Mouse (Mus musculus) neural tube, embryonic 11.5 days (tissue): ENCODE data around the gene Gm13090. TPM values are rescaled to one million over a fixed set of nuclear protein-coding genes. Genes with fewer than 3 reads are reported as not detected.
A peak's percentile ranks its signal among the peaks of the same experiment; 100 is the strongest.

Experiments used
- ATAC-seq: fragments of 200-750 bp; cut with Nextera tagmentation; 2 replicates; pipeline ENCODE4 v1.8.0; 2017; ENCODE audit warnings: moderate number of reproducible peaks, mild to moderate bottlenecking, moderate TSS enrichment, moderate library complexity; ENCODE audit not compliant: insufficient read depth, low FRiP score, low TSS enrichment
- DNase-seq: peaks from one replicate; pipeline ENCODE4 v3.0.0-alpha.2; 2015; ENCODE audit warnings: low spot score
- H3K27ac ChIP-seq: fragments of 300-500 bp; sonication (generic); 2 replicates; pipeline ENCODE4 v1.5.1; 2014; ENCODE audit warnings: low read depth, mild to moderate bottlenecking, low read length
- H3K27me3 ChIP-seq: fragments of 300-500 bp; sonication (generic); 2 replicates; pipeline ENCODE4 v1.6.1; 2014; ENCODE audit warnings: mild to moderate bottlenecking, low read length, mixed read lengths; ENCODE audit not compliant: control insufficient read depth, insufficient read depth
- H3K36me3 ChIP-seq: fragments of 300-500 bp; sonication (generic); 2 replicates; pipeline ENCODE4 v1.6.1; 2014; ENCODE audit warnings: mild to moderate bottlenecking, low read length, moderate library complexity, mixed read lengths; ENCODE audit not compliant: control insufficient read depth, insufficient read depth
- H3K4me1 ChIP-seq: fragments of 300-500 bp; sonication (generic); 2 replicates; pipeline ENCODE4 v1.6.1; 2014; ENCODE audit warnings: low read length, mixed read lengths; ENCODE audit not compliant: control insufficient read depth, insufficient read depth
- H3K4me2 ChIP-seq: fragments of 300-500 bp; sonication (generic); 2 replicates; pipeline ENCODE4 v1.6.1; 2014; ENCODE audit warnings: low read depth, mild to moderate bottlenecking, moderate library complexity
- H3K4me3 ChIP-seq: fragments of 300-500 bp; sonication (generic); 2 replicates; pipeline ENCODE4 v1.5.1; 2014; ENCODE audit warnings: low read depth, low read length
- H3K9ac ChIP-seq: fragments of 300-500 bp; sonication (generic); 2 replicates; pipeline ENCODE4 v1.6.1; 2014; ENCODE audit warnings: mild to moderate bottlenecking, low read length
- H3K9me3 ChIP-seq: fragments of 300-500 bp; sonication (generic); 2 replicates; pipeline ENCODE4 v1.6.1; 2016; ENCODE audit warnings: low read length; ENCODE audit not compliant: control insufficient read depth
- WGBS: fragments of 180-500 bp; shearing (Covaris S2); extraction: QIAGEN DNeasy Blood & Tissue Kit; methylation state at CpG from one replicate; pipeline ENCODE4 v1.1.7; 2014; 5-methylcytosine and 5-hydroxymethylcytosine counted together
- polyA plus RNA-seq: library from polyadenylated mRNA; unstranded; fragments of >200 nt; fragmentation: Nextera tagmentation; extraction: Ambion mirVana; gene quantifications from 2 replicates; pipeline ENCODE4 v1.2.1, GENCODE M21; 2014

The Gm13090 gene
- polyA plus RNA-seq, 1 experiment from 2014 or later, result 0.54 TPM

DNA sequence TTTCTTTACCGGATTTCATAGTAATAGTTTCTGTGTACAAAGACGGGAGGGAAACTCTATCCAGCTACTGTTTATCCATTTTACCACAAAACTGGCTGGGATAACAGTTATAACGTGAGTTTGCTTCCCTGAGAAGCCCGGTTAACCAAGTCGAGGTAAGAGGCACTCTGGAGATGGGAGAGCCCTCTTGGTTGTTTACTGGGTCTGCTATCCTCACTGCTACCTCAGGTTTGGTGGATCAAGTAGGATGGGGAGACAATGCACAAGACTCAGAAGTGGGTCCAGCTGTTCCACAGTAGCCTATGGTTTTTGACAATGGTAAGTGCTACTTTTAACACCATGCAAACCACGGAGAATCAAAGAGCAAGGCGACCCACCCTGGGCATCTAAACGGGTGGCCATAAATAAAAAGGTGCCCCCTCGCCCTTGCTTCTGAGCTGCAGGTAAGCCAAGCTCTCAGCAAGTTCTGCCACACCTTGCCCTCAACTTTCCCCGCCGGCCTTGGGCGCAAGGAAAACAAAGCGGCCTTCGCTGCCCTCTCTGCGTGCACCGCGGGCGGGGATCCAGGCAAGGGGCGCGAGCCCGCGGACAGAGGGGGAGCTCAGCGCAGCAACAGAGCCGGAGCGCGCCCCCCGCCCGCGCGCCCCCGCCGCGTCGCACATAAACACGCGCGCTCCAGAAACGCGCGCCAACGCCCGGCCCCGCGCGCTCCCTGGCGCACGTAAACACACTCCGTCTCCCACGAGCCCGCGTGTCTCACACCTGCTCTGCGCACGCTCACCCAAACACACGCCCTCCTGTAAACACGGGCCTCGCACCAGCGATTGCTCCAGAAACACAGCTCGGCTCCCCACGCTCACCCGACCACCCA is 18.0 kb downstream of the Gm13090 start:
- peak; percentile 10; the same call in 1 of the 2 replicates for ATAC-seq
- 4% methylated on average over 51 of the region's 60 CpGs for WGBS
- Histone ChIP-seq H3K9me3 (no peaks in the 10 kb centered on the region), H3K27me3 (0 out of 2 replicates have a peak, but pooled peaks cover 7% of the 10 kb centered on the region), H3K4me1 (0 out of 2 replicates have a peak, but pooled peaks cover 6% of the 10 kb centered on the region), H3K9ac (peak overlapping the region; percentile 88), H3K36me3 (no peaks in the 10 kb centered on the region), H3K4me2 (peak overlapping the region; percentile 97), H3K4me3 (peak overlapping the region; percentile 85), H3K27ac (peak overlapping the region; percentile 90)
- DNase-seq, result peak; percentile 70

DNA sequence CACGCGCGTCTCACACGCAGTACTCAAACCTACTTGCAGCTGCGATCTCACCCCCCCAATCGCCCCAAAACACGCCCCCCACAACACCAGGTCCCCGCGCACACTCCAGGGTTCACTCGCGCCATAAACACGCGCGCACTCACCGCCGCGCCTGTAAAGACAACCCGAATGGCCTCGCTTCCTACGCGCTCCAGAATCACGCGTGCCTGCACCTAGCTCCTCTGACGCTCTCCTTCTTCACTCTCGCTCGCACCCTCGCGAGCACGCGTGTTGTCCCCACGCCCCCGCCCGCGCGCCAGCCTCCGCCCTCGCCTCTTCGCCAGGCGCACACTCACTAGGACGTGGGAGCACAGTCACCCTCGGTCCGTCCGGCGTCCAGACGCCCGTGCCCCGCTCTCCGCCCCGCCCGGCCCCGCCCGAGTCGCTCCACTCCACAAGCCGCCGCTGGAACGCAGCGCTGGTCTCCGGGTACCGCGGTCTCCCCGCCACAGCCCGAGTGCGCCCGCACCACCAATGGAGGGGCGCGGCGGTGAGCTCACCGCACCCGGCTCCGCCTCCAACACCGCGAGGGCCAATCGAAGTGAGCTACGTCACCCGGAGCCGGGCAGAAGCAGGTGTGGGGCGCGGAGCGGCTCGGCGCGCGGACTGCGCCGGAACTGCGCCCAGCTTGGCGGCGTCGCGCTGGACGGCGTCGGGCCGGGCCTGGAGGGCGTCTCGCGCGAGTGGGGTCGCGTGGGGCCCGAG is 18.8 kb downstream of the Gm13090 start:
- under 1% methylated on average over 86 of the region's 101 CpGs for WGBS
- Histone ChIP-seq H3K27me3 (0 out of 2 replicates have a peak, but pooled peaks cover 7% of the 10 kb centered on the region), H3K4me3 (peak overlapping the region; percentile 85), H3K27ac (peak overlapping the region; percentile 90), H3K36me3 (no peaks in the 10 kb centered on the region), H3K9me3 (no peaks in the 10 kb centered on the region), H3K4me2 (peak overlapping the region; percentile 97), H3K4me1 (0 out of 2 replicates have a peak, but pooled peaks cover 6% of the 10 kb centered on the region), H3K9ac (peak overlapping the region; percentile 88)
- DNase-seq, result peak; percentile 98
- ATAC-seq, result peak; percentile 99

DNA sequence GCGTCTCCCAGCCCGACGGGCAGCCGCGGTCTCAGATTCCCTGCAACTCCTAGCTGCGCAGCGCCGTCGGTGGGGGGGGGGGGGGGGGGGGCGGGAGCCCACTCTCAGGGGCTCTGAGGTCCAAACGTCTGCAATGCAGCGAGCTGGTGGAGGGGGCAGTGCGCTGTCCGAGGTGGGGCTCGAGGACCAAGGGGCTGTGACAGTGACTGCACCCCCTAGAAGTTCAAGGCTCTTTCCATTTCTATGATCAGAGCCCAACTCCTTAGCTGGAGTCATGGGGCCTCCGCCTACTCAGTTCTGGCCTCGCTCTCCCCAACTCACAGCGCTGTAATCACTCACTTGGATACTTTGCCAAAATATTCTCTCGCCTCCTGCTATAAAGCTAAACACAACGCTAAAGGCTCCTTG is 19.5 kb downstream of the Gm13090 start:
- Histone ChIP-seq H3K27me3 (0 out of 2 replicates have a peak, but pooled peaks cover 7% of the 10 kb centered on the region), H3K27ac (peak overlapping the region; percentile 54; the same call in 1 of the 2 replicates), H3K4me1 (0 out of 2 replicates have a peak, but pooled peaks cover 6% of the 10 kb centered on the region), H3K4me2 (peak overlapping the region; percentile 97), H3K9ac (peak overlapping the region; percentile 88), H3K36me3 (no peaks in the 10 kb centered on the region), H3K9me3 (no peaks in the 10 kb centered on the region), H3K4me3 (peak overlapping the region; percentile 85)
- peak; percentile 48; the same call in 1 of the 2 replicates for ATAC-seq
- no peak for DNase-seq
- 5% methylated on average over 18 of the region's 20 CpGs for WGBS

DNA sequence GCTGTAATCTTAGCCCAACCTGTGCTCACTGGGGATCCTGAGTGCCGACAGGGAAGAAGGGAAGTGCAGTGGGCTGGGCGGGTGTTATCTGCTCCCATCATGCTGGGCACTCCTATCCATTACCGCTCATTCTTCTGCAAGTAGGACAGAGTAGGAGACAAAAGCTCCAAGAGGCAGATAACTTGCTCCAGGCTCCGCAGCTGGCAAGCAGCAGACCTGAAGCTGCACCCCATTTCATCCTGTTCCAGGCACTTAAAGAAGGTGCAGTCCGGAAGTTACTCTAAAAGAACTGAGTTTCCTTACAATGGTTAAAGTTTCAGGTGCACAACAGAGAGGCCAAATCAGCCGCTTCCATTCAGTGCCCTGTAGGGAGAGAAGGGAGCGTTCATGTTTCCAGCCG is 21.9 kb downstream of the Gm13090 start:
- Histone ChIP-seq H3K4me1 (0 out of 2 replicates have a peak, but pooled peaks cover 6% of the 10 kb centered on the region), H3K4me2 (no peak overlapping the region), H3K9ac (no peak overlapping the region), H3K27me3 (0 out of 2 replicates have a peak, but pooled peaks cover 7% of the 10 kb centered on the region), H3K4me3 (no peak overlapping the region), H3K27ac (no peak overlapping the region), H3K36me3 (no peaks in the 10 kb centered on the region), H3K9me3 (no peaks in the 10 kb centered on the region)
- DNase-seq (no peak), ATAC-seq (no peak)
- 51% methylated on average over 8 of the region's 8 CpGs for WGBS

DNA sequence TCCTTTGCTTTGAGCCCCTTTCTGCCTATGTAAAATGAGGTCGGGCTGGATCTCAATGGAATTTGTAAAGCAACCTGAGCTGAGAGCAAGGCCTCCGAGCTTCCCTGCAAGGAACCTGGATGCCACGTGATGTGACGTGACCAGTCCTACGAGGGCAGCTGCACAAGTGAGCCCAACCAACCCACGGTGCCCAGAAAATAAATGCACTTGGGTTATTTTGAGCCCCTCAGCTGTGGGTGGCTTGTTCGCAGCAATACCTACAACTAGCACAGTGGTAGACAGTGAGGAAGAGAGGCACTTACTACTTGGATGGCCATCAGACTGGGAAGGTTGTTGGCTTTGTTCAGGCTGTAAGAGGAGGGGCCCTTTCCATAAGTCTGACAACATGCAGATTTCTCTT is 25.2 kb downstream of the Gm13090 start:
- DNase-seq, result no peak
- Histone ChIP-seq H3K4me3 (no peak overlapping the region), H3K27me3 (0 out of 2 replicates have a peak, but pooled peaks cover 4% of the 10 kb centered on the region), H3K4me2 (no peak overlapping the region), H3K4me1 (no peaks in the 10 kb centered on the region), H3K9ac (no peak overlapping the region), H3K9me3 (no peaks in the 10 kb centered on the region), H3K36me3 (no peaks in the 10 kb centered on the region), H3K27ac (no peak overlapping the region)
- 93% methylated on average over 7 of the region's 7 CpGs for WGBS
- no peak for ATAC-seq

DNA sequence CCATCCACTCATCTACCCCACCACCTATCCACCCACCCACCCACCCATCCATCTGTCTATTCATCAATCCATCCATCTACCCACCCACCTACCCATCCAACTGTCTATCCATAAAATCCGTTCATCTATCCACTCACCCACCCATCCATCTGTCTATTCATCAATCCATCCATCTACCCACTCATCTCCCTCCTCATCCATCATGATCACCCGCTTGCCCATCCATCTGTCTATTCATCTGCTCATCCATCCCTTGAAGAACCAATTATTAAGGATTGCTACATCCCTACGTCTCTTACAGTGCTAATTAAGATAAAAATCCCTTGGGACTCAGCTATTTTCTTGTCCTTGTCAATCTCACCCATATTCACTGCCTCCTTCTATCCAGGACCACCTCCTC is 29.5 kb downstream of the Gm13090 start:
- ATAC-seq (no peak), DNase-seq (no peak)
- Histone ChIP-seq H3K27ac (no peak overlapping the region), H3K9ac (no peak overlapping the region), H3K9me3 (no peaks in the 10 kb centered on the region), H3K4me2 (no peak overlapping the region), H3K27me3 (no peaks in the 10 kb centered on the region), H3K4me1 (no peaks in the 10 kb centered on the region), H3K36me3 (no peaks in the 10 kb centered on the region; the same call in 1 of the 2 replicates), H3K4me3 (no peak overlapping the region)
- WGBS, result 92% methylated on average over 3 of the region's 3 CpGs

DNA sequence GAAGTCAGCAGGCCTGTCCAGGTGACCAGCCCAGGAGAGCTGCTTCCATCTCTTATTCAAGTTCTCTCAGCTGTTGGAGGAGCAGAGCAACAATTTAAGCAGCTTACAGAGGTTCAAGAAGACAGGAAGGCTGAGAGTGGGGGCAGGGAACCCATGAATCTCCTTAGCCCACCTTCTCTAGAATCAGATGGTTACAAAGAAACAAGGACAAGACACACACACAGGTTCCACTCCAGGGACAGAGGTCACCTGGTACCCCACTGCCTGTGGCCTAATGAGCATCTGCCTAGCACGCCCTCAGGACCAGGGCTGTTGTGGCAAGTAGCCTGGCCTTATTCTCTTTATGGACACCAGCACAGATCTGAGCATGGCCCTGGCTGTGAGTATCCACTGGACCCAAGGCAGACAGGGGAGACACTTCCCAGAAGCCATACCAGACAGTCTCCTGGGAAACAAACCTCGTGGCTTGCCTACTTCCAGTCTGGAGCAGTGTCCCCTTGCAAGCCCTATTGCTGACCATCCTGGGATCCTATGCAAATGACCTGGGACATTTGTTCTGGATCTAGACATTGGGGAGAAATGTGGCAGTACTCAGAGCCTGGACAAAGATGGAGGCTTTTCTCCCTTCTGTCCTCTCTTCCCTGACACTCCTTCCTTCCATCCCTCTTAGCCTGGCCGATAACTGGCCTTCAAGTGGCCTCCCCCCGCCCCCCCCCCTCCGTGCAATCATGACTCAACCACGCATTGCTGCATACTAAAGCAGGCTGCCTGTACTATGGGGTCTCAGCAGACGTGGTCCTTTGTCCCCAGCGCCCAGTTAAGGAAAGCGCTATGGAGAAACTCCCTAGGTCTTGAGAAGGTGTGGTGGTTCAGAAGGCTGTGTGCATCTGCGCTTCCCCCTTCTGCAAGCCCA is 38.5 kb downstream of the Gm13090 start:
- Histone ChIP-seq H3K4me3 (peak overlapping the region; percentile 61), H3K9me3 (no peaks in the 10 kb centered on the region), H3K27ac (peak overlapping the region; percentile 99), H3K4me2 (peak overlapping the region; percentile 85), H3K9ac (peak overlapping the region; percentile 99), H3K4me1 (peaks cover 28% of the 10 kb centered on the region), H3K27me3 (no peaks in the 10 kb centered on the region), H3K36me3 (no peaks in the 10 kb centered on the region)
- ATAC-seq (peak; percentile 59), DNase-seq (peak; percentile 66)
- 6% methylated on average over 9 of the region's 10 CpGs for WGBS
